Mouse (Mus musculus): Measurements from ENCODE around the gene Ppil3. TPM values are rescaled to one million over a fixed set of nuclear protein-coding genes. Genes with fewer than 3 reads are reported as not detected.

The Ppil3 gene
- total RNA-seq, 2 experiments from 2014 or later = 89.6 to 103 TPM

DNA sequence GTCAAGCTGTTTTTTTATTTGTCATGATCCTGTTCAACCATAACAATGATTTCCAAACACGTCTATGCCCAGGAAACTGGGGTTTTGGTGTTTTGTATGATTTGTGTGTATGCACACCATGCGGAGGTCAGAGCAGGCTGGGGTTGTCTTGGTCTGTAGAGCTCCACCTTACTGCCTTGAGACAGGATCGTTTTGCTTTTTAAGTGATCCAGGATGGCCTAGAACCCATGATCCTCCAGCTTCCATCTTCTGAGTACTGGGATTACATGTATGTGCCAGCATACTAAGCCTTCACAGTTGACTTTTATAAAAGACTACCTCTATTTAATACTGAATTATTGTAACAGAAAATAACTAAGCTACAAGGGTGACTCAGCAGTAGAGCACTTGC, 35.1 kb downstream of the Ppil3 start:
- ATAC-seq (replicated peaks; ENCODE audit: poor library complexity) = no peak

GRCm38 (mm10) chr1:58409553-58410197, 35.6 kb downstream of the Ppil3 start:
- no peak for ATAC-seq (replicated peaks; ENCODE audit: poor library complexity)

DNA sequence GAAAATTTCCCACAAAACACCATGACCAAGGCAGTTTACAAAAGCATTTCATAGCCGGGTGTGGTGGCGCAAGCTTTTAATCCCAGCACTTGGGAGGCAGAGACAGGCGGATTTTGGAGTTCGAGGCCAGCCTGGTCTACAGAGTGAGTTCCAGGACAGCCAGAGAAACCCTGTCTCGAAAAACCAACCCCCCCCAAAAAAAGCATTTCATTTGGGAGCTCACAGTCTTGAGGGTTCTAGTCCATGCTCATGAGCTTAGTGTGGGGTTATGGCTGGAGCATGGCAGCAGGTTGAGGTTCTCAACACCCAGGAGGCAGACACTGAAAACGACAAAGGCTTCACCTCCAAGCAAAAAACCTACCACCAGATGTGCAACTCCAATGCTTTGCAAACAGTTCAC, 37.1 kb downstream of the Ppil3 start:
- no peak for ATAC-seq (replicated peaks; ENCODE audit: poor library complexity)

DNA sequence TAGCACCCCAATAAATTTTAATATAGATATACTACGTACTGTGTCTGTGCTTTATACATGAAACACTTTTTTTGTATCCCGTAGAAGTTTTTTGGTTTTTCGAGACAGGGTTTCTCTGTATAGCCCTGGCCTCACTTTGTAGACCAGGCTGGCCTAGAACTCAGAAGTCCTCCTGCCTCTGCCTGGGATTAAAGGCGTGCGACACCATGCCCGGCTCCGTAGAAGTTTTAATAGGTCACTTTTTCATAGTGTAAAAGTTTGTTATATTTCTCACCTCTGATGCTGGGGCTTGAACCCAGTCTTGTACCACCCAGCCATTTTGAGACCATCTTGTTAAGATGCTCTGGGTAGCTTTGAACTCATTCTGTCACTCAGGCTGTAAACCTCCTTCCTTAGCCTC, 38.0 kb downstream of the Ppil3 start:
- no peak; the same call in 1 of the 2 replicates for ATAC-seq (replicated peaks; ENCODE audit: poor library complexity)

- ATAC-seq (replicated peaks; ENCODE audit: poor library complexity) = no peak
Observed at GRCm38 (mm10) chr1:58403745-58404144, 41.5 kb downstream of the Ppil3 start.

DNA sequence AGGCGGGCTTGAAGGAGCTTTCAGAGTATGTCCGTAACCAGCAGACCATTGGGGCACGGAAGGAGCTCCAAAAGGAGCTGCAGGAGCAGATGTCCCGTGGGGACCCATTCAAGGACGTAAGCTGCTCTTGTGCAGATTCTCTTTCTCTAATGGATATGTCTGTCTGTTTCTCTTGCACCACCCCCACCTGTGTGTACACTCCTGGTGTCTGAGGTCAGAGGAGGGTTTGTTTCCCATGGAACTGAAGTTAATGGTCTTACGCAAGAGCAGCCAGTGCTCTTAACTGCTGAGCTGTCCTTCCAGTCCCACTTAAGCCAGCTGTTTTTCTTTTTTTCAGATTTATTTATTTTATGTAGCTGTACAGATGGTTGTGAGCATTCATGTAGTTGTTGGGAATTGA, 43.9 kb downstream of the Ppil3 start:
- 0 out of 2 replicates have a peak, but pooled peaks have one; percentile 34 for ATAC-seq (replicated peaks; ENCODE audit: poor library complexity)

GRCm38 (mm10) chr1:58397731-58398130, 47.6 kb downstream of the Ppil3 start:
- ATAC-seq (replicated peaks; ENCODE audit: poor library complexity) = no peak

GRCm38 (mm10) chr1:58396179-58396578, 49.1 kb downstream of the Ppil3 start:
- ATAC-seq (replicated peaks; ENCODE audit: poor library complexity) = no peak

GRCm38 (mm10) chr1:58395341-58395740, 49.9 kb downstream of the Ppil3 start:
- no peak for ATAC-seq (replicated peaks; ENCODE audit: poor library complexity)

- ATAC-seq (replicated peaks; ENCODE audit: poor library complexity) = peak; percentile 45
Observed at GRCm38 (mm10) chr1:58393284-58394195, 51.7 kb downstream of the Ppil3 start.

DNA sequence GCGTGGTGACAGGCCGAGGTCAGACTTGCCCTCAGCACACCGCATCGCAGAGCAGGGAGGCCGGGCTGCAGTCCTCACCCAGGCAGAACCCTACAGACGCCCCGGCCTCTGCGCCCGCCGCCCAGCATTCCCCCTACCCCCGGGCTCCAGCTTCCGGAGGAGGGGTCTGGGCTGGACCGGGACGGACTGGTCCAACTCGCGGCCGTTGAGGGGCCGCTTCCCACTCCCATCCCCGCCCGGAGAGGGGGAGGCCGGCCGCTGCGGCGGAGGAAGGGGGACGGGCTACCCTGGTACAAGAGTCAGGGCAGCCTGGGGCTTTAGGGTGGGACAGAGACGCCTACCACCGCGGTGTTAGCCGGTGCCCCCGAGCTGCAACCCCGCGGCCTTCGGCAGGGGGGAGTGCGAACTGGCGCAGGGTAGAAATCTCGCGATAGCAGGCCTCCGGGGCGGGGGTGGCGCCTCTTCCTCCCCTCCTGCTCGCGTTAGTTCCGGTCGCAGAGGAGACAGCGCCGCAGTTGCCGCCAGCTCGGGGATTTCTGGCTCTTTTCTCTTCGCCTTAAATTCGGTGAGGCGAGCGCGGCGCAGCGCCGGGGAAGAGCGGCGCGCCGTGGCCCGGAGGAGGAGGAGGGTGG, 52.5 kb downstream of the Ppil3 start, which contains the start of gene Bzw1:
Gene Bzw1, plus strand, starts transcription at position 247 of the 632 bp plus-strand sequence.
- peak; percentile 87 for ATAC-seq (replicated peaks; ENCODE audit: poor library complexity)

- ATAC-seq (replicated peaks; ENCODE audit: poor library complexity) = peak; percentile 18
Observed at GRCm38 (mm10) chr1:58392268-58392651, 53.0 kb downstream of the Ppil3 start.

- ATAC-seq (replicated peaks; ENCODE audit: poor library complexity) = no peak
Observed at GRCm38 (mm10) chr1:58391421-58392267, 53.6 kb downstream of the Ppil3 start.

GRCm38 (mm10) chr1:58382586-58383281, 62.6 kb downstream of the Ppil3 start:
- ATAC-seq (replicated peaks; ENCODE audit: poor library complexity) = no peak

Other genes starting within 250 kb of the Ppil3 start
- gene Aox4, start 235.1 kb downstream of the Ppil3 start, total RNA-seq (2015) = not detected in 2 replicates
- gene Aox4, start 235.1 kb downstream of the Ppil3 start, total RNA-seq (2017) = not detected in 2 replicates
- gene Aox2, start 167.2 kb downstream of the Ppil3 start, total RNA-seq (2015) = 0.05 TPM in 1 of 2 replicates, not detected in the other
- gene Aox2, start 167.2 kb downstream of the Ppil3 start, total RNA-seq (2017) = not detected in 2 replicates
- gene Bzw1, start 52.6 kb downstream of the Ppil3 start, total RNA-seq (2015) = 205 and 216 TPM in 2 replicates
- 189 and 202 TPM in 2 replicates for gene Bzw1, start 52.6 kb downstream of the Ppil3 start, total RNA-seq (2017)
- gene Clk1, start 21.4 kb downstream of the Ppil3 start, total RNA-seq (2015) = 429 and 434 TPM in 2 replicates
- 316 and 328 TPM in 2 replicates for gene Clk1, start 21.4 kb downstream of the Ppil3 start, total RNA-seq (2017)
- 17.8 and 27.1 TPM in 2 replicates for gene Nif3l1, start 335 bp downstream of the Ppil3 start, total RNA-seq (2015)
- 48.9 and 58.7 TPM in 2 replicates for gene Nif3l1, start 335 bp downstream of the Ppil3 start, total RNA-seq (2017)
- gene Orc2, start 59.6 kb upstream of the Ppil3 start, total RNA-seq (2015) = 52.6 and 52.7 TPM in 2 replicates
- 80.9 and 127 TPM in 2 replicates for gene Orc2, start 59.6 kb upstream of the Ppil3 start, total RNA-seq (2017)
- gene Fam126b, start 140.8 kb upstream of the Ppil3 start, total RNA-seq (2015) = 16.1 and 17.1 TPM in 2 replicates
- 19.8 and 32.5 TPM in 2 replicates for gene Fam126b, start 140.8 kb upstream of the Ppil3 start, total RNA-seq (2017)
- 135 and 167 TPM in 2 replicates for gene Ndufb3, start 140.9 kb upstream of the Ppil3 start, total RNA-seq (2015)
- 94.5 and 99.4 TPM in 2 replicates for gene Ndufb3, start 140.9 kb upstream of the Ppil3 start, total RNA-seq (2017)

Measured in megakaryocyte progenitor cell, adult 5-6 weeks (primary cell).